Mouse (Mus musculus): ENCODE measurements around the gene 4930438A08Rik. TPM values are rescaled to one million over a fixed set of nuclear protein-coding genes. Genes with fewer than 3 reads are reported as not detected.
"Not testable (repeated sequence)": the region's sequence is repeated elsewhere in the genome, so short reads cannot be mapped to it uniquely, and the experiment has no call there.

4930438A08Rik gene
- polyA plus RNA-seq, 1 experiment from 2014 or later, result 0.08 TPM

- H3K4me3 ChIP-seq (ENCODE audit: low read depth, low read length), result no peak overlapping the region
- H3K4me1 ChIP-seq (replicated peaks; ENCODE audit: control insufficient read depth, insufficient read depth, low read length), result no peaks in the 10 kb centered on the region
- H3K9me3 ChIP-seq (ENCODE audit: control insufficient read depth, low read length), result no peaks in the 10 kb centered on the region
- DNase-seq (ENCODE audit: low spot score) (no peak), ATAC-seq (replicated peaks; ENCODE audit: low FRiP score) (no peak)
- no peaks in the 10 kb centered on the region for H3K27me3 ChIP-seq (ENCODE audit: control insufficient read depth, insufficient read depth, low read length)
- H3K36me3 ChIP-seq (ENCODE audit: control insufficient read depth, insufficient read depth, low read length), result no peaks in the 10 kb centered on the region
- H3K27ac ChIP-seq (ENCODE audit: low read depth, low read length), result no peak overlapping the region
- 63% methylated on average over 4 of the region's 4 CpGs for WGBS
- no peak overlapping the region for H3K4me2 ChIP-seq (ENCODE audit: low read depth, low read length, severe bottlenecking)
- no peak overlapping the region for H3K9ac ChIP-seq (ENCODE audit: low read length)
These were observed 18.2 kb downstream of the 4930438A08Rik start for GRCm38 (mm10) chr11:58292791-58293190.

GRCm38 (mm10) chr11:58297396-58297795 is 22.8 kb downstream of the 4930438A08Rik start:
- Histone ChIP-seq H3K4me1 (replicated peaks; ENCODE audit: control insufficient read depth, insufficient read depth, low read length) (no peaks in the 10 kb centered on the region; the same call in 1 of the 2 replicates), H3K27ac (ENCODE audit: low read depth, low read length) (no peak overlapping the region), H3K4me3 (ENCODE audit: low read depth, low read length) (no peak overlapping the region), H3K9ac (ENCODE audit: low read length) (no peak overlapping the region), H3K36me3 (ENCODE audit: control insufficient read depth, insufficient read depth, low read length) (no peaks in the 10 kb centered on the region), H3K27me3 (ENCODE audit: control insufficient read depth, insufficient read depth, low read length) (no peaks in the 10 kb centered on the region), H3K4me2 (ENCODE audit: low read depth, low read length, severe bottlenecking) (no peak overlapping the region), H3K9me3 (ENCODE audit: control insufficient read depth, low read length) (no peaks in the 10 kb centered on the region)
- 37% methylated on average over 6 of the region's 6 CpGs for WGBS
- ATAC-seq (replicated peaks; ENCODE audit: low FRiP score) (no peak), DNase-seq (ENCODE audit: low spot score) (no peak)

GRCm38 (mm10) chr11:58301057-58301456 is 26.5 kb downstream of the 4930438A08Rik start:
- Histone ChIP-seq H3K36me3 (ENCODE audit: control insufficient read depth, insufficient read depth, low read length) (no peaks in the 10 kb centered on the region), H3K4me3 (ENCODE audit: low read depth, low read length) (peak overlapping the region; percentile 50), H3K27ac (ENCODE audit: low read depth, low read length) (no peak overlapping the region), H3K4me1 (replicated peaks; ENCODE audit: control insufficient read depth, insufficient read depth, low read length) (no peaks in the 10 kb centered on the region; the same call in 1 of the 2 replicates), H3K9me3 (ENCODE audit: control insufficient read depth, low read length) (no peaks in the 10 kb centered on the region), H3K4me2 (ENCODE audit: low read depth, low read length, severe bottlenecking) (peak overlapping the region; percentile 40; the same call in 1 of the 2 replicates), H3K9ac (ENCODE audit: low read length) (peak overlapping the region; percentile 39; the same call in 1 of the 2 replicates), H3K27me3 (ENCODE audit: control insufficient read depth, insufficient read depth, low read length) (no peaks in the 10 kb centered on the region)
- DNase-seq (ENCODE audit: low spot score) (peak; percentile 87), ATAC-seq (replicated peaks; ENCODE audit: low FRiP score) (no peak; the same call in 1 of the 2 replicates)
- 11% methylated on average over 13 of the region's 13 CpGs for WGBS

GRCm38 (mm10) chr11:58301837-58302754 is 27.5 kb downstream of the 4930438A08Rik start:
- Histone ChIP-seq H3K4me1 (replicated peaks; ENCODE audit: control insufficient read depth, insufficient read depth, low read length) (no peaks in the 10 kb centered on the region; the same call in 1 of the 2 replicates), H3K4me3 (ENCODE audit: low read depth, low read length) (peak overlapping the region; percentile 50), H3K27me3 (ENCODE audit: control insufficient read depth, insufficient read depth, low read length) (no peaks in the 10 kb centered on the region), H3K9ac (ENCODE audit: low read length) (peak overlapping the region; percentile 59), H3K27ac (ENCODE audit: low read depth, low read length) (peak overlapping the region; percentile 90), H3K4me2 (ENCODE audit: low read depth, low read length, severe bottlenecking) (peak overlapping the region; percentile 63), H3K9me3 (ENCODE audit: control insufficient read depth, low read length) (no peaks in the 10 kb centered on the region), H3K36me3 (ENCODE audit: control insufficient read depth, insufficient read depth, low read length) (no peaks in the 10 kb centered on the region)
- DNase-seq (ENCODE audit: low spot score) (peak; percentile 99), ATAC-seq (replicated peaks; ENCODE audit: low FRiP score) (peak; percentile 91)
- under 1% methylated on average over 36 of the region's 36 CpGs for WGBS

- peak overlapping the region; percentile 63 for H3K4me2 ChIP-seq (ENCODE audit: low read depth, low read length, severe bottlenecking)
- no peaks in the 10 kb centered on the region for H3K36me3 ChIP-seq (ENCODE audit: control insufficient read depth, insufficient read depth, low read length)
- peak; percentile 54 for DNase-seq (ENCODE audit: low spot score)
- peak overlapping the region; percentile 90 for H3K27ac ChIP-seq (ENCODE audit: low read depth, low read length)
- ATAC-seq (replicated peaks; ENCODE audit: low FRiP score), result no peak; the same call in 1 of the 2 replicates
- H3K9ac ChIP-seq (ENCODE audit: low read length), result peak overlapping the region; percentile 59
- no peaks in the 10 kb centered on the region for H3K27me3 ChIP-seq (ENCODE audit: control insufficient read depth, insufficient read depth, low read length)
- peaks cover 2% of the 10 kb centered on the region; the same call in 1 of the 2 replicates for H3K4me1 ChIP-seq (replicated peaks; ENCODE audit: control insufficient read depth, insufficient read depth, low read length)
- H3K4me3 ChIP-seq (ENCODE audit: low read depth, low read length), result peak overlapping the region; percentile 50
- under 1% methylated on average over 24 of the region's 26 CpGs for WGBS
- no peaks in the 10 kb centered on the region for H3K9me3 ChIP-seq (ENCODE audit: control insufficient read depth, low read length)
These were observed 28.3 kb downstream of the 4930438A08Rik start for GRCm38 (mm10) chr11:58302774-58303445.

- Histone ChIP-seq H3K9me3 (ENCODE audit: control insufficient read depth, low read length) (no peaks in the 10 kb centered on the region), H3K9ac (ENCODE audit: low read length) (no peak overlapping the region), H3K36me3 (ENCODE audit: control insufficient read depth, insufficient read depth, low read length) (no peaks in the 10 kb centered on the region), H3K27ac (ENCODE audit: low read depth, low read length) (no peak overlapping the region), H3K27me3 (ENCODE audit: control insufficient read depth, insufficient read depth, low read length) (no peaks in the 10 kb centered on the region), H3K4me3 (ENCODE audit: low read depth, low read length) (peak overlapping the region; percentile 9; the same call in 1 of the 2 replicates), H3K4me2 (ENCODE audit: low read depth, low read length, severe bottlenecking) (peak overlapping the region; percentile 63), H3K4me1 (replicated peaks; ENCODE audit: control insufficient read depth, insufficient read depth, low read length) (peaks cover 2% of the 10 kb centered on the region; the same call in 1 of the 2 replicates)
- DNase-seq (ENCODE audit: low spot score) (peak; percentile 52), ATAC-seq (replicated peaks; ENCODE audit: low FRiP score) (no peak)
- 13% methylated on average over 7 of the region's 7 CpGs for whole genome bisulfite sequencing
These were observed 29.0 kb downstream of the 4930438A08Rik start for GRCm38 (mm10) chr11:58303594-58303993.

- not testable (repeated sequence) for H3K4me2 ChIP-seq (ENCODE audit: low read depth, low read length, severe bottlenecking); H3K27me3 ChIP-seq (ENCODE audit: control insufficient read depth, insufficient read depth, low read length); ATAC-seq (replicated peaks; ENCODE audit: low FRiP score); DNase-seq (ENCODE audit: low spot score); H3K9me3 ChIP-seq (ENCODE audit: control insufficient read depth, low read length); H3K36me3 ChIP-seq (ENCODE audit: control insufficient read depth, insufficient read depth, low read length); H3K27ac ChIP-seq (ENCODE audit: low read depth, low read length); H3K4me3 ChIP-seq (ENCODE audit: low read depth, low read length); H3K9ac ChIP-seq (ENCODE audit: low read length); H3K4me1 ChIP-seq (replicated peaks; ENCODE audit: control insufficient read depth, insufficient read depth, low read length)
- WGBS, result 94% methylated on average over 8 of the region's 8 CpGs
These were observed 30.7 kb downstream of the 4930438A08Rik start for GRCm38 (mm10) chr11:58305299-58305698.

GRCm38 (mm10) chr11:58306860-58307308 is 32.3 kb downstream of the 4930438A08Rik start, which contains the start of gene Zfp692:
TSS of gene Zfp692 (plus strand) at chr11:58307069.
- 0% methylated on average over 34 of the region's 34 CpGs for WGBS
- DNase-seq (ENCODE audit: low spot score), result peak; percentile 98
- ATAC-seq (replicated peaks; ENCODE audit: low FRiP score), result peak; percentile 74
- peak within 1 kb of the TSS; percentile 48 for H3K4me3 ChIP-seq (ENCODE audit: low read depth, low read length)
- H3K9me3 ChIP-seq (ENCODE audit: control insufficient read depth, low read length), result no peaks in the 10 kb centered on the region
- no peaks in the 10 kb centered on the region for H3K27me3 ChIP-seq (ENCODE audit: control insufficient read depth, insufficient read depth, low read length)
- H3K27ac ChIP-seq (ENCODE audit: low read depth, low read length), result no peak within 1 kb of the TSS; the same call in 1 of the 2 replicates
- H3K9ac ChIP-seq (ENCODE audit: low read length), result peak within 1 kb of the TSS; percentile 69
- peaks cover 2% of the 10 kb centered on the region; the same call in 1 of the 2 replicates for H3K4me1 ChIP-seq (replicated peaks; ENCODE audit: control insufficient read depth, insufficient read depth, low read length)
- H3K4me2 ChIP-seq (ENCODE audit: low read depth, low read length, severe bottlenecking), result peak within 1 kb of the TSS; percentile 83
- no peaks in the 10 kb centered on the region for H3K36me3 ChIP-seq (ENCODE audit: control insufficient read depth, insufficient read depth, low read length)

Data from forebrain, embryonic 11.5 days (tissue).